Mouse (Mus musculus) spleen, adult 2 months (tissue): ENCODE results near the gene Ing3. TPM values are rescaled to one million over a fixed set of nuclear protein-coding genes. Genes with fewer than 3 reads are reported as not detected.

Experiments used
- DNase-seq, 2 experiments: peaks; one replicate each; pipeline versions ENCODE4 v3.0.0 to v3.0.0-alpha.2; 2012 to 2021; ENCODE audit warnings: low spot score in 2 of 2, low read depth in 1 of 2
- H3K27ac ChIP-seq: fragments of 200-500 bp; 2 replicates; pipeline ENCODE4 v1.5.1; 2012; ENCODE audit warnings: low read length, inconsistent platforms; ENCODE audit not compliant: insufficient read depth
- H3K27me3 ChIP-seq: fragments of 200-500 bp; 2 replicates; pipeline ENCODE4 v1.6.1; 2012; ENCODE audit warnings: mild to moderate bottlenecking, moderate library complexity, low read length, inconsistent platforms; ENCODE audit not compliant: control insufficient read depth, insufficient read depth
- H3K36me3 ChIP-seq: fragments of 200-500 bp; 2 replicates; pipeline ENCODE4 v1.6.1; 2012; ENCODE audit warnings: mild to moderate bottlenecking, low read length, inconsistent platforms; ENCODE audit not compliant: control insufficient read depth, insufficient read depth
- H3K4me1 ChIP-seq: fragments of 200-500 bp; 2 replicates; pipeline ENCODE4 v1.6.1; 2011; ENCODE audit warnings: inconsistent platforms; ENCODE audit not compliant: control insufficient read depth, insufficient read depth, insufficient read length
- H3K4me3 ChIP-seq: fragments of 200-500 bp; 2 replicates; pipeline ENCODE4 v1.5.1; 2011; ENCODE audit warnings: mild to moderate bottlenecking, inconsistent platforms; ENCODE audit not compliant: insufficient read depth, insufficient read length; ENCODE audit errors: extremely low read depth
- CTCF ChIP-seq: fragments of 200-500 bp; IDR thresholded peaks from 2 replicates; pipeline ENCODE4 v1.5.1; 2011; ENCODE audit warnings: mild to moderate bottlenecking, inconsistent platforms; ENCODE audit not compliant: insufficient read depth, insufficient read length, insufficient replicate concordance; ENCODE audit errors: extremely low read depth
- POLR2A ChIP-seq: fragments of 200-500 bp; IDR thresholded peaks from 2 replicates; pipeline ENCODE4 v1.6.1; 2011; ENCODE audit warnings: low read depth, low read length, inconsistent platforms
- WGBS: fragments of 180-500 bp; shearing (Covaris S2); methylation state at CpG from one replicate; pipeline ENCODE4 v1.1.7; 2018; 5-methylcytosine and 5-hydroxymethylcytosine counted together
- polyA plus RNA-seq: library from polyadenylated mRNA; depleted of rRNA; stranded (reverse); fragments of >200 nt; gene quantifications from 2 replicates; pipeline ENCODE4 v1.2.3, GENCODE M21; 2012

The Ing3 gene
- polyA plus RNA-seq, 1 experiment = 5.6 TPM

DNA sequence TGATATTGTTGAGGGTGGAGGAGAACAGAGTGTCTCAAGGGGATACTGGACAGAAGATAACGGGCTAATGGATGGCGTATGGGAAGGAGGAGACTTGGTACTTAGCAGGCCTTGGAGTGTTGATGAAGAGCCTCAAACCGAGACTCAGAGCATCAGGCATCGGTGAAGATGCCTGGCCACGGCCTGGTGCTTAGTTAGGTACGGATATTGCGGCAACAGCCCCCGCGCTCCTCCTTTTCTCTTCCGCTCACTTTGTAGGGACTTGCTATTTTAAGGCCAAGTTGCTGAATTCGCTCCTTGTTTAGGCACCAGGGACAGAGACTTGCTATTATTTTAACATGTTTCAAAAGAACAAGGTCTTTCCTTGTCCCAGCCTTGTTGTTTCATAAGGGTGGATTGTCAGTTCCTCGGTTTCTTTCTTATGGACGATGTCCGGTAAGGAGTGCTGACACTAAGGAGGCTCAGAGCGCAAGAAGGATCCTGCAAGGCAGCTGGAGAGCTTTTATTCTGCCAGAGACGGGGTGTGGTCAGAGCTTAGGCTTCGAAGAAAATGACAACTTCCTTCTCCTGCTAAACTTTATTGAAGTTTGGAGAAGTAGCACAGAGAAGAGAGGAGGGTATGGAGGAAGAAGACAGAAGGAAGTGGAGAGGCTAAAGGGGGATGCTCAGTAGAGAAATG is 53.3 kb downstream of the Ing3 start:
- H3K4me1 ChIP-seq = no peaks in the 10 kb centered on the region
- 63% methylated on average over 17 of the region's 17 CpGs for WGBS
- H3K36me3 ChIP-seq = no peaks in the 10 kb centered on the region
- no peak for TF ChIP-seq CTCF
- TF ChIP-seq POLR2A = no peak
- DNase-seq = no peak
- no peak overlapping the region for H3K27ac ChIP-seq
- H3K27me3 ChIP-seq = no peaks in the 10 kb centered on the region; the same call in 1 of the 2 replicates
- H3K4me3 ChIP-seq = no peak overlapping the region

DNA sequence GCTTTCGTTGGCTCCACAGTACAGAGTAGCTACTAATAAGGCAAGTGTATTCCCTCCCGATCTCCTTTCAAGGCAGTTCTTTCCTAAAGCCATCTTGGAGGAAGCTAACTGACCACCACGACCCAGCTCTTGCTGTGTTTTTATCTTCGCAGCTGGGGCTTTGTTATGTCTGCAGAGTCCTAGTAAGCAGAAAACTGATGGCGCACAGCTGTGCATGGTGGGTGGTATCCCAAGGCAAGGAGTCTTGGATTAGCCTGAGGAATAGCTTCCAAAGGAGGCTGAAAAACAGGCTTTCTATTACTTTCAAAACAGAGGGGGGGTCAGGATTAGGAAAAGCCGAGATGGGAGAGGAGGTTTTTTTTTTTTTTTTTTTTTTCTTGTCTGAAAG is 53.8 kb downstream of the Ing3 start:
- WGBS = 35% methylated on average over 6 of the region's 6 CpGs
- no peak for TF ChIP-seq POLR2A
- TF ChIP-seq CTCF = no peak
- H3K27ac ChIP-seq = no peak overlapping the region
- no peaks in the 10 kb centered on the region for H3K4me1 ChIP-seq
- no peak for DNase-seq
- H3K27me3 ChIP-seq = no peaks in the 10 kb centered on the region; the same call in 1 of the 2 replicates
- H3K36me3 ChIP-seq = no peaks in the 10 kb centered on the region
- no peak overlapping the region for H3K4me3 ChIP-seq

DNA sequence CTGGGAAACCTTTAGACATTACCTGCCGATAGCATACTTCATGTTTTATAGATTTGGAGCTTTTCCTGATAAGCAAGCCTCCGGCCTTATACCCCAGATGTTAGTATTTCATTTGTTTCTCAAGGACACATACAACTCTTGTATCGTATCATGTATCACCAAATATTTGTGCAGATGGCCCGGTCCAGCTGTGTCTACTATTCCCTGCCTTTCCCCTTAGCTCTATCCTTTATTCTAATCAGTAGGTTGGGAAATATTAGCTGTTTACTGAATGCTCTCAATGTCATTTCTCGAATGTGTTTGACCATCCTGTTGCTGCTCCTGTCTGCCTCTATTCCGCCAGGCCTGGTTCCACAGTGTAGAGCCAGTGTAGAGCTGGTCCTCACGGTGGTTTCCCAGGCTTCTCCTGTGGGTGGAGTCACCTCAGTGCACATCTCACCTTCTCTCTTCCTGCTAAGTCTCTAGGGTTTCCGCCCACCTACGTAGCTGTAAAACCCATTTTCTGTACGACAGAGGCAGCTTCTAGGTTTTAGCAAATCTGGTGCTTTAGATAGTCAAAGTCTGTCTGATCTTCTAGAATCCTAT is 54.7 kb downstream of the Ing3 start:
- no peak for TF ChIP-seq POLR2A
- TF ChIP-seq CTCF = no peak
- H3K4me3 ChIP-seq = no peak overlapping the region
- no peaks in the 10 kb centered on the region; the same call in 1 of the 2 replicates for H3K27me3 ChIP-seq
- H3K4me1 ChIP-seq = no peaks in the 10 kb centered on the region
- no peak overlapping the region for H3K27ac ChIP-seq
- no peak for DNase-seq
- no peaks in the 10 kb centered on the region for H3K36me3 ChIP-seq
- 86% methylated on average over 10 of the region's 10 CpGs for WGBS

DNA sequence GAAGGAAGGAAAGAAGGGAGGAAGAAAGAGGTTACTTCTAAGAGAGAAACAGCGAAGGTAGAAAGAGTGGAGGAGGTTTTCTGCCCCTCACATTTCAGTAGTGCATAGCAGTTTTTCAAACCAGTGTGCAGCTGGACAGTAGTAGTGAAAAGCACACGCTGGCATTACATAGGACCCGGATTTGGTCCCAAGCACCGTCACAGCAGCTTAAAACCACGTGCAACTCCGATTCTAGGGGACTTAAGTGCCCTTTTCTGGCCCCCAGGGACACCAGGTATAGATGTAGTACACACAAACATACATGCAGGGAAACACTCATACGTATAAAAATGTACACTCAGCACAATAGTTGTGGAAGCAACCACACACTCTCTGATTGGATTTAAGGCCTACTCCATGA is 59.0 kb downstream of the Ing3 start:
- H3K27ac ChIP-seq = no peak overlapping the region
- no peak overlapping the region for H3K4me3 ChIP-seq
- no peaks in the 10 kb centered on the region for H3K36me3 ChIP-seq
- no peaks in the 10 kb centered on the region for H3K4me1 ChIP-seq
- no peak for DNase-seq
- no peaks in the 10 kb centered on the region for H3K27me3 ChIP-seq
- 89% methylated on average over 7 of the region's 7 CpGs for WGBS
- TF ChIP-seq POLR2A (no peak), CTCF (no peak)

DNA sequence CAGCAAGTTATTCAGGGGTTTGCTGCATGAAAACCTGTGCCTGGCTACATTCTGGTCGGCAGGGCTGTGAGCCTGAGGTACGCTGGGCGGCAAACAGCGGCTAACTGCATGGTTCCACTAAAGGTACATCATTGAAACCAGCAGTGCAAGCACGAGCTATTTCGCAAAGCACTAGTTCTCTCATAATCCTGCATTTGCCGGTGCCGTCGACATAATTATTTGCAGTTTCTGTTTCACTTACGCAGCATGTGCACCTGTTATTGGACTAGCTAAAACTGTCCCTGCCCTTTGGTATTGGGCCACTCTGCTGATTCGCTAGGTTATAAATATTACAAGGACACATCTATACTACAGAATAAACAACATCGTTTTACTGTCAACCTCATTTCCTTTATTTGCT is 60.9 kb downstream of the Ing3 start:
- Histone ChIP-seq H3K36me3 (no peaks in the 10 kb centered on the region), H3K27me3 (no peaks in the 10 kb centered on the region), H3K4me3 (no peak overlapping the region), H3K4me1 (no peaks in the 10 kb centered on the region), H3K27ac (no peak overlapping the region)
- TF ChIP-seq POLR2A = no peak
- no peak for TF ChIP-seq CTCF
- 82% methylated on average over 12 of the region's 12 CpGs for WGBS
- DNase-seq = no peak

DNA sequence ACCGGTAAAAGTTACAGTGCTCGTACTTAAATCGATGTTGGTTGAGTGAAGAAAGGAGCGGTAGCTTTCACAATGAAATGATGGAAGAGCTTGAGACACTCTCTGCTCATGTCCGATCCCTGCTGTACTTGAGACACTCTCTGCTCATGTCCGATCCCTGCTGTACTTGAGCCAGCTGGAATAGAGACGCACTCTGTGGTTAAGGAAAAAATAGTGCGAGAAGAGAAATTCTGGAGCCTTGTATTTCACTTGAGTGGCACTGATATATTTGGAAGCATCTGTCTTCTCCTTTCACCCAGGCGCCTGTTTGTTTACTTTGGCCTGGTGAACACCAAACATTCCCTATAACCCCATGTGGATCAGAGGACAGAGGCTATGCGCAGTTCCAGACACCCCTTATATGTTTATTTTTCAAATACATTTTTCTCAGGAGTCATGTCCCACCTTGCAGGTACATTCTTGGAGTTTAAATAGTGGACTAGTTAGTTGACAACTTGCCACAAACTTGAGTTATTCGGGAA is 61.5 kb downstream of the Ing3 start:
- TF ChIP-seq POLR2A (no peak), CTCF (no peak)
- Histone ChIP-seq H3K4me3 (no peak overlapping the region), H3K4me1 (no peaks in the 10 kb centered on the region), H3K36me3 (no peaks in the 10 kb centered on the region), H3K27ac (no peak overlapping the region), H3K27me3 (no peaks in the 10 kb centered on the region)
- DNase-seq = no peak
- 90% methylated on average over 11 of the region's 11 CpGs for WGBS

DNA sequence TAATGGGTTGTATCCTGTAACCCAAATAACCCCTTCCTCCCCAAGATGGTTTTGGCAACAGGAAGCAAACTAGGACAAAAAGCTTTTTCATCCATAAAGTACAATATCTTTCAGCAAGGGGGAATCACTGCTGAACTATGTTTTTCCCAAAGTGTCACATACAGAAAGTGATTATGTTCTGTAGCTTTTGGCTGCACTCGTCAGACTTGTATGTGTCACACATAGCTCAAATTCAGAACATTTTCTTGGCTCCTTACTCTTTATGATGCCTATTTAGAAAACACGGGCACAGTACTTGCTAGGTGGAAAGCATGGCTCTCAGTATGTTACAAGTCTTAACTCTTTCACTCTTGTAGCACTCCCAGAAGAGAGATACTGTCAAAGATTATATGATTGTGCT is 62.2 kb downstream of the Ing3 start:
- H3K27ac ChIP-seq = no peak overlapping the region
- WGBS = 83% methylated on average over 2 of the region's 2 CpGs

More for the DNA sequence above, 62.2 kb downstream of the Ing3 start:
- no peaks in the 10 kb centered on the region for H3K27me3 ChIP-seq
- no peaks in the 10 kb centered on the region for H3K36me3 ChIP-seq
- DNase-seq = no peak
- no peaks in the 10 kb centered on the region for H3K4me1 ChIP-seq
- TF ChIP-seq POLR2A (no peak), CTCF (no peak)
- no peak overlapping the region for H3K4me3 ChIP-seq
